In the genomic region with DNA sequence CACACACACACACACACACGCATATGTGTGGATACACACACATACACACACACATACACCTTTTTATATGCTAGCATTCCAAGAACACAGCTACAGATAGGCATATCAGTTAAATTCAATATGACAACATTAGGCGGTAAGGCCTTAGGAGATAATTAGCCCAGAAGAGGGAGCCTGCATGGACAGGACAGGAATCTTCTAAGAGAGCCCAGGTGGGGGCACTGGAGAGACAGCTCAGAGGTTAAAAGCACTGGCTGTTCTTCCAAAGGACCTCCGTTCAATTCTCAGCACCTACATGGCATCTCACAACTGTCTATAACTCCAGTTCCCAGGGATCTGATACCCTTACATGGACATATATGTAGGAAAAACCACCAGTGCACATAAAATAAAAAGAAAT, we compare ENCODE assay signal across 23 mouse cellular contexts.
DNase-seq lines count a peak whose midpoint lies in the region; ATAC-seq and TF ChIP-seq lines count a peak whose summit lies in the region.
"Had no signal": no experiment of that assay in that cellular context is flagged by ENCODE, and none has a peak within 500 bp of the region (broad histone marks: within the 10 kb centered on the region; RNA-seq: fewer than 3 reads in every experiment).

No protein-coding gene starts in this region.

- no peak overlapping the region for H3K27ac ChIP-seq in heart, postnatal 0 days (ENCODE audit: low read depth)
- H3K27ac ChIP-seq in heart, embryonic 12.5 days (ENCODE audit: poor library complexity, severe bottlenecking): no peak overlapping the region
- H3K27ac ChIP-seq in lung, embryonic 14.5 days (ENCODE audit: low read depth): no peak overlapping the region
- H3K27ac ChIP-seq: hindbrain, embryonic 13.5 days; limb, embryonic 13.5 days; neural tube, embryonic 12.5 days had no signal

- H3K9ac ChIP-seq in heart, postnatal 0 days (replicated peaks; ENCODE audit: low read depth, low read length): no peak overlapping the region
- no peak overlapping the region for H3K9ac ChIP-seq in heart, embryonic 12.5 days
- no peak overlapping the region for H3K9ac ChIP-seq in lung, embryonic 14.5 days
- H3K9ac ChIP-seq: embryonic facial prominence, embryonic 13.5 days; forebrain, postnatal 0 days; hindbrain, embryonic 13.5 days; limb, embryonic 13.5 days; neural tube, embryonic 12.5 days had no signal

- no peak for TF ChIP-seq EP300 in heart, postnatal 0 days (IDR thresholded peaks at IDR 0.05; ENCODE audit: low read depth)

- H3K36me3 ChIP-seq in heart, postnatal 0 days (replicated peaks; ENCODE audit: control insufficient read depth, insufficient read depth, low read length): peaks cover 24% of the 10 kb centered on the region
- H3K36me3 ChIP-seq in heart, embryonic 12.5 days: peaks cover 31% of the 10 kb centered on the region
- H3K36me3 ChIP-seq in lung, embryonic 14.5 days (ENCODE audit: insufficient read depth): peaks cover 10% of the 10 kb centered on the region; the same call in 1 of the 2 replicates
- H3K36me3 ChIP-seq in splenic B cell, adult 2 months (ENCODE audit: control insufficient read depth, insufficient read depth, low read length, poor library complexity, severe bottlenecking): peaks cover 7% of the 10 kb centered on the region
- H3K36me3 ChIP-seq: hindbrain, embryonic 13.5 days had no signal

- no peak overlapping the region for H3K4me3 ChIP-seq in heart, postnatal 0 days (ENCODE audit: low read depth, low read length)
- H3K4me3 ChIP-seq in heart, embryonic 12.5 days: no peak overlapping the region
- H3K4me3 ChIP-seq in lung, embryonic 14.5 days (ENCODE audit: low read depth, low read length): no peak overlapping the region
- H3K4me3 ChIP-seq: embryonic facial prominence, embryonic 13.5 days; hindbrain, embryonic 13.5 days; limb, embryonic 13.5 days; megakaryocyte, embryonic 14.5 days; neural tube, embryonic 12.5 days had no signal

- no peak overlapping the region for H3K4me2 ChIP-seq in heart, postnatal 0 days (ENCODE audit: low read depth, low read length)
- no peak overlapping the region for H3K4me2 ChIP-seq in heart, embryonic 12.5 days
- no peak overlapping the region for H3K4me2 ChIP-seq in lung, embryonic 14.5 days
- H3K4me2 ChIP-seq: embryonic facial prominence, embryonic 13.5 days; hindbrain, embryonic 13.5 days; limb, embryonic 13.5 days; neural tube, embryonic 12.5 days had no signal

- H3K4me1 ChIP-seq in heart, postnatal 0 days (ENCODE audit: control insufficient read depth, insufficient read depth): no peaks in the 10 kb centered on the region
- H3K4me1 ChIP-seq in heart, embryonic 12.5 days (replicated peaks): peaks cover 13% of the 10 kb centered on the region
- H3K4me1 ChIP-seq in lung, embryonic 14.5 days (ENCODE audit: insufficient read depth): no peaks in the 10 kb centered on the region

- no peaks in the 10 kb centered on the region for H3K9me3 ChIP-seq in heart, postnatal 0 days (replicated peaks; ENCODE audit: control insufficient read depth, low read length)
- H3K9me3 ChIP-seq in heart, embryonic 12.5 days (replicated peaks): no peaks in the 10 kb centered on the region
- H3K9me3 ChIP-seq in lung, embryonic 14.5 days (ENCODE audit: low read depth, low read length): no peaks in the 10 kb centered on the region
- H3K9me3 ChIP-seq: embryonic facial prominence, embryonic 13.5 days; hindbrain, embryonic 13.5 days; limb, embryonic 13.5 days; megakaryocyte, embryonic 14.5 days; neural tube, embryonic 12.5 days had no signal

- no peaks in the 10 kb centered on the region for H3K27me3 ChIP-seq in heart, postnatal 0 days (ENCODE audit: control insufficient read depth, insufficient read depth, low read length)
- H3K27me3 ChIP-seq in heart, embryonic 12.5 days (replicated peaks): no peaks in the 10 kb centered on the region
- no peaks in the 10 kb centered on the region for H3K27me3 ChIP-seq in lung, embryonic 14.5 days (ENCODE audit: insufficient read depth, low read length)
- no peaks in the 10 kb centered on the region for H3K27me3 ChIP-seq in splenic B cell, adult 2 months (ENCODE audit: control insufficient read depth, insufficient read depth, low read length, poor library complexity, severe bottlenecking)
- H3K27me3 ChIP-seq: embryonic facial prominence, embryonic 13.5 days; hindbrain, embryonic 13.5 days; limb, embryonic 13.5 days; neural tube, embryonic 12.5 days had no signal

- ATAC-seq in heart, postnatal 0 days (ENCODE audit: insufficient read depth, low read depth): no peak
- no peak for ATAC-seq in heart, embryonic 12.5 days (ENCODE audit: insufficient number of reproducible peaks, low FRiP score)
- no peak for ATAC-seq in lung, embryonic 14.5 days (ENCODE audit: insufficient read depth)
- ATAC-seq: activated CD4-positive, CD25-positive, alpha-beta regulatory T cell, adult 4 months; forebrain, postnatal 0 days had no signal

- DNase-seq in heart, postnatal 0 days (ENCODE audit: low spot score): no peak
- DNase-seq in lung, embryonic 14.5 days: no peak
- DNase-seq in lung, adult 18-20 months: no peak
- peak; percentile 63 for DNase-seq in NIH3T3 (ENCODE audit: low read depth)
- peak; percentile 16 for DNase-seq in splenic B cell, adult 2 months (ENCODE audit: low read depth, low spot score)
- no peak for DNase-seq in Muller cell, postnatal 12 days (ENCODE audit: inconsistent ontology term)
- no peak for DNase-seq in frontal cortex, postnatal 25 days (ENCODE audit: low spot score in 2 of 2)
- DNase-seq: adrenal gland, postnatal 36 days; cerebellum, adult 8-10 months; forebrain, postnatal 0 days; gastrocnemius, postnatal 14 days; heart, postnatal 14 days; kidney, adult 11 months; kidney, postnatal 36 days; lung, postnatal 14 days; right cerebral cortex, postnatal 14 days had no signal

- TF ChIP-seq CTCF in heart, postnatal 0 days (IDR thresholded peaks at IDR 0.05; ENCODE audit: low read depth): peak; percentile 16; the same call in 1 of the 2 replicates
- TF ChIP-seq CTCF in lung, embryonic 14.5 days (IDR thresholded peaks at IDR 0.05; ENCODE audit: low read depth): peak; percentile 15; the same call in 1 of the 2 replicates

- 76% methylated on average over 3 of the region's 3 CpGs for WGBS in heart, postnatal 0 days
- WGBS in heart, embryonic 12.5 days: 80% methylated on average over 3 of the region's 3 CpGs
- WGBS in lung, embryonic 14.5 days: 90% methylated on average over 3 of the region's 3 CpGs

Comparison
In these comparisons a context has a peak if more than half of its experiments do, and no peak if none do; other contexts are left out.
1. DNase-seq: peak in NIH3T3 (single experiment) and splenic B cell, adult 2 months (single experiment); none in heart, postnatal 0 days (single experiment), lung, embryonic 14.5 days (single experiment), lung, adult 18-20 months (0 of 2), Muller cell, postnatal 12 days (single experiment) and frontal cortex, postnatal 25 days (0 of 2).